Mouse (Mus musculus): Measurements from ENCODE around the gene Nup205. TPM values are rescaled to one million over a fixed set of nuclear protein-coding genes. Genes with fewer than 3 reads are reported as not detected.
"Not testable (repeated sequence)": the region's sequence is repeated elsewhere in the genome, so short reads cannot be mapped to it uniquely, and the experiment has no call there.

The Nup205 gene
- 10 to 100 TPM; 13.8 to 20.1 (median 17.3) TPM for polyA plus RNA-seq (2017; shearing (Covaris generic))

GRCm38 (mm10) chr6:35176979-35177649, at the start of gene Nup205:
Nup205 (plus strand) TSS chr6:35177421.
- peak; percentile 93 for ATAC-seq

- ATAC-seq = no peak
Measured at GRCm38 (mm10) chr6:35132806-35133205, 44.4 kb upstream of the Nup205 start.

GRCm38 (mm10) chr6:35133246-35133578, 44.0 kb upstream of the Nup205 start:
- peak; percentile 30 for ATAC-seq

GRCm38 (mm10) chr6:35133579-35134488, 43.4 kb upstream of the Nup205 start, which contains the start of gene Cnot4:
Cnot4 (minus strand) TSS chr6:35133724.
- ATAC-seq = peak; percentile 96

- ATAC-seq = no peak
Measured at GRCm38 (mm10) chr6:35134844-35135243, 42.4 kb upstream of the Nup205 start.

GRCm38 (mm10) chr6:35140351-35140750, 36.9 kb upstream of the Nup205 start:
- ATAC-seq = no peak

- no peak for ATAC-seq
Measured at GRCm38 (mm10) chr6:35145569-35145968, 31.7 kb upstream of the Nup205 start.

GRCm38 (mm10) chr6:35147726-35148422, 29.3 kb upstream of the Nup205 start:
- no peak for ATAC-seq

GRCm38 (mm10) chr6:35154540-35154939, 22.7 kb upstream of the Nup205 start:
- no peak for ATAC-seq

- ATAC-seq = no peak
Measured at GRCm38 (mm10) chr6:35169250-35169649, 8.0 kb upstream of the Nup205 start.

GRCm38 (mm10) chr6:35172028-35172427, 5.2 kb upstream of the Nup205 start:
- ATAC-seq = not testable (repeated sequence)

GRCm38 (mm10) chr6:35173181-35173580, 4.0 kb upstream of the Nup205 start:
- ATAC-seq = no peak

GRCm38 (mm10) chr6:35177650-35178272, 540 bp downstream of the Nup205 start:
- peak; percentile 27 for ATAC-seq

- ATAC-seq = not testable (repeated sequence)
Measured at GRCm38 (mm10) chr6:35179299-35179698, 2.1 kb downstream of the Nup205 start.

- no peak for ATAC-seq
Measured at GRCm38 (mm10) chr6:35184781-35185180, 7.6 kb downstream of the Nup205 start.

- peak; percentile 61 for ATAC-seq
Measured at GRCm38 (mm10) chr6:35191198-35191597, 14.0 kb downstream of the Nup205 start.

- no peak for ATAC-seq
Measured at GRCm38 (mm10) chr6:35225696-35226095, 48.5 kb downstream of the Nup205 start.

GRCm38 (mm10) chr6:35229415-35229814, 52.2 kb downstream of the Nup205 start:
- no peak for ATAC-seq

GRCm38 (mm10) chr6:35236108-35236785, 59.0 kb downstream of the Nup205 start:
- no peak for ATAC-seq

GRCm38 (mm10) chr6:35243252-35243651, 66.0 kb downstream of the Nup205 start:
- ATAC-seq = no peak

GRCm38 (mm10) chr6:35243989-35244388, 66.8 kb downstream of the Nup205 start:
- no peak for ATAC-seq

- ATAC-seq = peak; percentile 90
Measured at GRCm38 (mm10) chr6:35245086-35245485, 67.9 kb downstream of the Nup205 start.

All from inflammation-experienced regulatory T-cells, adult 6 months (primary cell).